ENCODE assay signal across 9 mouse cellular contexts in the genomic region with DNA sequence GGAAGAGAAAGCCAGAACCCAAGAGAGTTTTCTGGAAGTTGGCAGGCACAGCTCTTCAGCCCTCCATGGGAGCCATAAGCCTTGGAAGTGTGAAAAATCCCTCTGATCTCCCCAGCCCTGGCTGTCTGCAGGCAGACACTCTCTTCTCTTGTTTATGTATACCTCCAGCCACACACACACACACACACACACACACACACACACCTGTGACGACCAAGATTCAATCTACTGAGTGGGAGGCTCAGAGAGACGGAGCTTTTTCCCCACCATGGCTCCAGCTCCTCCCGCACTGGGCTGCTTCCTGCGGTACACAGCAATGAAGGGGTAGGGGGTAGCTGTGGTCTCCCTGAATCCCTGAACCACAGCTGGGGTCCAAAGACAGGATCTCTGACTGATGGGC. TPM values are rescaled to one million over a fixed set of nuclear protein-coding genes. Genes with fewer than 3 reads are reported as not detected.
DNase-seq lines count a peak whose midpoint lies in the region; ATAC-seq lines count a peak whose summit lies in the region.
"Had no signal": no experiment of that assay in that cellular context is flagged by ENCODE, and none has a peak within 500 bp of the region (broad histone marks: within the 10 kb centered on the region; RNA-seq: fewer than 3 reads in every experiment).

No protein-coding gene starts in this region.

- no peak for ATAC-seq in lung, embryonic 16.5 days (ENCODE audit: low read depth)
- no peak for ATAC-seq in hindbrain, embryonic 12.5 days (ENCODE audit: low FRiP score)
- ATAC-seq in liver, embryonic 16.5 days (ENCODE audit: low read depth): no peak

- H3K4me3 ChIP-seq in lung, embryonic 16.5 days (ENCODE audit: low read length): peak overlapping the region; percentile 82
- peak overlapping the region; percentile 65 for H3K4me3 ChIP-seq in hindbrain, embryonic 12.5 days
- peak overlapping the region; percentile 19 for H3K4me3 ChIP-seq in liver, embryonic 16.5 days (ENCODE audit: low read depth, low read length)

- H3K4me1 ChIP-seq in lung, embryonic 16.5 days (replicated peaks; ENCODE audit: control insufficient read depth, insufficient read depth, low read length): peaks cover 21% of the 10 kb centered on the region
- H3K4me1 ChIP-seq in hindbrain, embryonic 12.5 days: peaks cover 52% of the 10 kb centered on the region
- peaks cover 7% of the 10 kb centered on the region for H3K4me1 ChIP-seq in liver, embryonic 16.5 days (ENCODE audit: control insufficient read depth, low read depth, low read length)

- no peaks in the 10 kb centered on the region for H3K27me3 ChIP-seq in lung, embryonic 16.5 days (ENCODE audit: control insufficient read depth, insufficient read depth, low read depth, low read length)
- peaks cover 12% of the 10 kb centered on the region; the same call in 1 of the 2 replicates for H3K27me3 ChIP-seq in hindbrain, embryonic 12.5 days
- peaks cover 6% of the 10 kb centered on the region; the same call in 1 of the 2 replicates for H3K27me3 ChIP-seq in liver, embryonic 16.5 days (ENCODE audit: control insufficient read depth, insufficient read depth, low read depth, low read length)

- DNase-seq in lung, postnatal 25 days (ENCODE audit: low spot score): no peak
- DNase-seq in thymus, postnatal 14 days: peak; percentile 55
- DNase-seq in ovary, postnatal 14 days (ENCODE audit: low spot score): no peak
- DNase-seq in adrenal gland, postnatal 25 days: no peak
- DNase-seq in layer of hippocampus, postnatal 25 days (ENCODE audit: extremely low spot score in 1 of 2, low spot score in 1 of 2): no peak

- no peaks in the 10 kb centered on the region for H3K9me3 ChIP-seq in lung, embryonic 16.5 days (ENCODE audit: control insufficient read depth, low read length)
- H3K9me3 ChIP-seq in hindbrain, embryonic 12.5 days (replicated peaks): no peaks in the 10 kb centered on the region
- no peaks in the 10 kb centered on the region for H3K9me3 ChIP-seq in liver, embryonic 16.5 days (replicated peaks; ENCODE audit: control insufficient read depth, low read length)

- WGBS in lung, embryonic 16.5 days: 37% methylated on average over 4 of the region's 4 CpGs
- WGBS in hindbrain, embryonic 12.5 days: 36% methylated on average over 4 of the region's 4 CpGs
- 56% methylated on average over 4 of the region's 4 CpGs for WGBS in liver, embryonic 16.5 days (ENCODE audit: insufficient replicate concordance)

- peak overlapping the region; percentile 90; the same call in 1 of the 2 replicates for H3K9ac ChIP-seq in lung, embryonic 16.5 days (ENCODE audit: low read length)
- H3K9ac ChIP-seq in hindbrain, embryonic 12.5 days: no peak overlapping the region
- H3K9ac ChIP-seq in liver, embryonic 16.5 days (ENCODE audit: low read depth, low read length): no peak overlapping the region

- peak overlapping the region; percentile 84 for H3K4me2 ChIP-seq in lung, embryonic 16.5 days (ENCODE audit: low read depth, low read length)
- peak overlapping the region; percentile 95 for H3K4me2 ChIP-seq in hindbrain, embryonic 12.5 days (replicated peaks)
- H3K4me2 ChIP-seq in liver, embryonic 16.5 days (ENCODE audit: low read depth, low read length): peak overlapping the region; percentile 61

- no peak overlapping the region for H3K27ac ChIP-seq in lung, embryonic 16.5 days (ENCODE audit: low read length)
- H3K27ac ChIP-seq in hindbrain, embryonic 12.5 days: peak overlapping the region; percentile 68
- H3K27ac ChIP-seq in liver, embryonic 16.5 days (ENCODE audit: low read length): no peak overlapping the region
- H3K27ac ChIP-seq: macrophage had no signal

- no peaks in the 10 kb centered on the region for H3K36me3 ChIP-seq in lung, embryonic 16.5 days (ENCODE audit: control insufficient read depth, insufficient read depth, low read length)
- no peaks in the 10 kb centered on the region for H3K36me3 ChIP-seq in hindbrain, embryonic 12.5 days
- H3K36me3 ChIP-seq in liver, embryonic 16.5 days (ENCODE audit: control insufficient read depth, insufficient read depth): no peaks in the 10 kb centered on the region

RNA-seq across cellular contexts. Expression of a gene that starts 2.4 kb away (rescaled TPM):
- polyA plus RNA-seq in lung, embryonic 16.5 days (2015; fragmentation: Nextera tagmentation; extraction: Ambion mirVana): 12.8 and 14.6 TPM in 2 replicates
- polyA plus RNA-seq in hindbrain, embryonic 12.5 days (2016; fragmentation: Nextera tagmentation; extraction: Ambion mirVana): 25.1 and 31.5 TPM in 2 replicates
- polyA plus RNA-seq in liver, embryonic 16.5 days (2015; fragmentation: Nextera tagmentation; extraction: Ambion mirVana): 4.5 and 5.5 TPM in 2 replicates
- total RNA-seq in adrenal gland, postnatal 25 days (2021): 16.2 and 18.4 TPM in 2 replicates
- total RNA-seq in layer of hippocampus, postnatal 25 days (2021): 10 to 100 TPM; 56.1 to 59.0 TPM

Comparison
In these comparisons a context has a peak if more than half of its experiments do, and no peak if none do; other contexts are left out.
1. H3K4me3 ChIP-seq: peak in every context shown above with its lines; median percentile 82 in lung, embryonic 16.5 days; 65 in hindbrain, embryonic 12.5 days; 19 in liver, embryonic 16.5 days.